Mouse (Mus musculus): ENCODE results near the gene Filip1.
A peak's percentile ranks its signal among the peaks of the same experiment; 100 is the strongest.
"Not testable (repeated sequence)": the region's sequence is repeated elsewhere in the genome, so short reads cannot be mapped to it uniquely, and the experiment has no call there.

The Filip1 gene

GRCm38 (mm10) chr9:80012751-80013150, at the start of gene Filip1:
TSS of gene Filip1 (minus strand) at chr9:80012851.
- no peak for DNase-seq

GRCm38 (mm10) chr9:80057690-80058089, 45.0 kb upstream of the Filip1 start:
- DNase-seq = no peak

- DNase-seq = no peak
Measured at GRCm38 (mm10) chr9:80052951-80053350, 40.3 kb upstream of the Filip1 start.

- not testable (repeated sequence) for DNase-seq
Measured at GRCm38 (mm10) chr9:80049271-80049670, 36.6 kb upstream of the Filip1 start.

GRCm38 (mm10) chr9:80044301-80044700, 31.6 kb upstream of the Filip1 start:
- not testable (repeated sequence) for DNase-seq

GRCm38 (mm10) chr9:80039296-80039815, 26.7 kb upstream of the Filip1 start:
- no peak for DNase-seq

GRCm38 (mm10) chr9:80037997-80038383, 25.3 kb upstream of the Filip1 start:
- peak; percentile 7 to 11 for DNase-seq

- no peak for DNase-seq
Measured at GRCm38 (mm10) chr9:80037262-80037996, 24.8 kb upstream of the Filip1 start.

GRCm38 (mm10) chr9:80026581-80027021, 13.9 kb upstream of the Filip1 start:
- DNase-seq = no peak

- DNase-seq = peak; percentile 65 to 80
Measured at GRCm38 (mm10) chr9:80026017-80026416, 13.4 kb upstream of the Filip1 start.

- not testable (repeated sequence) for DNase-seq
Measured at GRCm38 (mm10) chr9:80025347-80025746, 12.7 kb upstream of the Filip1 start.

GRCm38 (mm10) chr9:80022821-80023220, 10.2 kb upstream of the Filip1 start:
- DNase-seq = no peak

GRCm38 (mm10) chr9:80021648-80022047, 9.0 kb upstream of the Filip1 start:
- no peak for DNase-seq

GRCm38 (mm10) chr9:80020429-80020828, 7.8 kb upstream of the Filip1 start:
- no peak for DNase-seq

GRCm38 (mm10) chr9:80012016-80012415, 635 bp downstream of the Filip1 start:
- DNase-seq = no peak

GRCm38 (mm10) chr9:80002394-80003188, 10.1 kb downstream of the Filip1 start:
- peak; percentile 90 to 91 for DNase-seq

GRCm38 (mm10) chr9:79997282-79997681, 15.4 kb downstream of the Filip1 start:
- DNase-seq = no peak

GRCm38 (mm10) chr9:79994296-79994695, 18.4 kb downstream of the Filip1 start:
- DNase-seq = no peak

- no peak for DNase-seq
Measured at GRCm38 (mm10) chr9:79993066-79993465, 19.6 kb downstream of the Filip1 start.

GRCm38 (mm10) chr9:79990456-79991017, 22.1 kb downstream of the Filip1 start:
- no peak for DNase-seq

GRCm38 (mm10) chr9:79989703-79990102, 22.9 kb downstream of the Filip1 start:
- DNase-seq = no peak

- no peak for DNase-seq
Measured at GRCm38 (mm10) chr9:79989061-79989460, 23.6 kb downstream of the Filip1 start.

- no peak for DNase-seq
Measured at GRCm38 (mm10) chr9:79983244-79983643, 29.4 kb downstream of the Filip1 start.
